Mouse (Mus musculus) ES-E14 (cell line): ENCODE measurements at regions not wholly inside any gene's neighbourhood (a gene's known extent, or its start where the extent isn't known, plus 50 kb on each side); places are given as distances from the start of the nearest gene placed in this dataset.

ENCODE experiments used
- DNase-seq: peaks from one replicate; pipeline ENCODE4 v3.0.0-alpha.2; 2013; ENCODE audit warnings: low read depth, low spot score
- H3K27ac ChIP-seq: 2 replicates; pipeline ENCODE4 v1.5.1; 2012; ENCODE audit warnings: low read depth, mild to moderate bottlenecking, low read length, moderate library complexity, mixed read lengths; ENCODE audit not compliant: poor library complexity, insufficient read depth, severe bottlenecking
- H3K36me3 ChIP-seq: 2 replicates; pipeline ENCODE4 v1.6.1; 2012; ENCODE audit warnings: mild to moderate bottlenecking, low read length, moderate library complexity, mixed read lengths; ENCODE audit not compliant: control insufficient read depth, poor library complexity, insufficient read depth, severe bottlenecking
- H3K4me1 ChIP-seq, 2 experiments: fragments of 150-350 bp in 1 of 2; sonication (generic) in 1 of 2; 2 replicates each; pipeline ENCODE4 v1.6.1; 2012; ENCODE audit warnings: low read length in 2 of 2, mild to moderate bottlenecking in 1 of 2, mixed read lengths in 1 of 2; ENCODE audit not compliant: control insufficient read depth in 2 of 2, insufficient read depth in 2 of 2, poor library complexity in 1 of 2
- H3K4me3 ChIP-seq, 2 experiments: fragments of 150-350 bp in 1 of 2; sonication (generic) in 1 of 2; 2 replicates each; pipeline ENCODE4 v1.5.1; 2012; ENCODE audit warnings: low read length in 2 of 2, low read depth in 1 of 2, mild to moderate bottlenecking in 1 of 2, mixed read lengths in 1 of 2; ENCODE audit not compliant: insufficient read depth in 1 of 2, poor library complexity in 1 of 2, severe bottlenecking in 1 of 2
- H3K9ac ChIP-seq: 2 replicates; pipeline ENCODE4 v1.6.1; 2012; ENCODE audit warnings: low read depth, mild to moderate bottlenecking, low read length, mixed read lengths; ENCODE audit not compliant: poor library complexity, insufficient read depth, severe bottlenecking
- H3K9me3 ChIP-seq: fragments of 150-350 bp; sonication (generic); 2 replicates; pipeline ENCODE4 v1.6.1; 2012; ENCODE audit warnings: low read depth, mild to moderate bottlenecking, low read length; ENCODE audit not compliant: control insufficient read depth, insufficient read depth
- CHD2 ChIP-seq: IDR thresholded peaks from 2 replicates; pipeline ENCODE4 v1.6.1; 2014; ENCODE audit warnings: mild to moderate bottlenecking, low read depth, low read length, inconsistent platforms
- HCFC1 ChIP-seq: IDR thresholded peaks from 2 replicates; pipeline ENCODE4 v1.6.1; 2012; ENCODE audit warnings: low read length, inconsistent platforms, borderline replicate concordance; ENCODE audit not compliant: insufficient read depth
- MAFK ChIP-seq: IDR thresholded peaks from 2 replicates; pipeline ENCODE4 v1.6.1; 2014; ENCODE audit warnings: mild to moderate bottlenecking, low read depth, low read length, inconsistent platforms; ENCODE audit not compliant: insufficient read depth
- ZC3H11A ChIP-seq: IDR thresholded peaks from 2 replicates; pipeline ENCODE4 v1.6.1; 2012; ENCODE audit warnings: low read depth, mild to moderate bottlenecking, inconsistent platforms, low read length, borderline replicate concordance
- ZNF384 ChIP-seq: IDR thresholded peaks from 2 replicates; pipeline ENCODE4 v1.6.1; 2012; ENCODE audit warnings: low read depth, low read length, inconsistent platforms
- in situ Hi-C, 2 experiments: fragments of 600-800 bp; cut with MboI; formaldehyde crosslinking; loops; one replicate each; pipeline ENCODE4 v1.15.1; 2025; ENCODE audit warnings: low sequenced_read_pairs in 2 of 2, inconsistent platforms in 1 of 2; ENCODE audit not compliant: unreplicated experiment in 2 of 2

GRCm38 (mm10) chr1:66099562-66100444 is 75.3 kb upstream of the Map2 start:
- Histone ChIP-seq H3K4me3 (no peak overlapping the region), H3K4me1 (no peaks in the 10 kb centered on the region), H3K9ac (no peak overlapping the region), H3K27ac (no peak overlapping the region), H3K9me3 (no peaks in the 10 kb centered on the region), H3K36me3 (no peaks in the 10 kb centered on the region)
- in situ Hi-C loops, result loop anchor here (10.0 to 25.0 kb wide), 5 partner anchors 537 to 788 kb away; no protein-coding TSS in a partner anchor
- DNase-seq, result no peak
- TF ChIP-seq MAFK (no peak), ZC3H11A (peak; percentile 33; the same call in 1 of the 2 replicates)

GRCm38 (mm10) chr1:66101419-66101818 is 73.7 kb upstream of the Map2 start:
- H3K9ac ChIP-seq, result no peak overlapping the region
- H3K27ac ChIP-seq, result no peak overlapping the region
- H3K4me3 ChIP-seq, result no peak overlapping the region
- H3K9me3 ChIP-seq, result no peaks in the 10 kb centered on the region
- H3K36me3 ChIP-seq, result no peaks in the 10 kb centered on the region
- DNase-seq, result no peak
- in situ Hi-C loops, result loop anchor here (10.0 to 25.0 kb wide), 3 partner anchors 536 to 736 kb away; no protein-coding TSS in a partner anchor
- TF ChIP-seq CHD2 (no peak), MAFK (no peak), HCFC1 (no peak)
- H3K4me1 ChIP-seq, result no peaks in the 10 kb centered on the region

- Histone ChIP-seq H3K4me3 (no peak overlapping the region), H3K9me3 (no peaks in the 10 kb centered on the region), H3K9ac (no peak overlapping the region), H3K36me3 (no peaks in the 10 kb centered on the region), H3K4me1 (no peaks in the 10 kb centered on the region), H3K27ac (no peak overlapping the region)
- DNase-seq, result peak; percentile 21
- peak; percentile 18; the same call in 1 of the 2 replicates for TF ChIP-seq ZC3H11A
- no peak for TF ChIP-seq HCFC1
- in situ Hi-C loops, result loop anchor here (10.0 to 25.0 kb wide), 3 partner anchors 533 to 733 kb away; no protein-coding TSS in a partner anchor
Measured at GRCm38 (mm10) chr1:66104493-66104892, 70.6 kb upstream of the Map2 start.

GRCm38 (mm10) chr1:66105206-66105605 is 69.9 kb upstream of the Map2 start:
- Histone ChIP-seq H3K9me3 (no peaks in the 10 kb centered on the region), H3K36me3 (no peaks in the 10 kb centered on the region), H3K4me1 (no peaks in the 10 kb centered on the region), H3K4me3 (no peak overlapping the region), H3K9ac (no peak overlapping the region), H3K27ac (no peak overlapping the region)
- no peak for DNase-seq
- TF ChIP-seq MAFK (no peak), CHD2 (no peak), ZC3H11A (no peak), ZNF384 (no peak), HCFC1 (no peak)
- in situ Hi-C loops, result loop anchor here (10.0 to 25.0 kb wide), 3 partner anchors 532 to 732 kb away; no protein-coding TSS in a partner anchor
